Mouse (Mus musculus): ENCODE results near the gene Gpc1. TPM values are rescaled to one million over a fixed set of nuclear protein-coding genes. Genes with fewer than 3 reads are reported as not detected.

The Gpc1 gene
- total RNA-seq (2022): 100 to 1,000 TPM; 213 to 262 (median 240) TPM

DNA sequence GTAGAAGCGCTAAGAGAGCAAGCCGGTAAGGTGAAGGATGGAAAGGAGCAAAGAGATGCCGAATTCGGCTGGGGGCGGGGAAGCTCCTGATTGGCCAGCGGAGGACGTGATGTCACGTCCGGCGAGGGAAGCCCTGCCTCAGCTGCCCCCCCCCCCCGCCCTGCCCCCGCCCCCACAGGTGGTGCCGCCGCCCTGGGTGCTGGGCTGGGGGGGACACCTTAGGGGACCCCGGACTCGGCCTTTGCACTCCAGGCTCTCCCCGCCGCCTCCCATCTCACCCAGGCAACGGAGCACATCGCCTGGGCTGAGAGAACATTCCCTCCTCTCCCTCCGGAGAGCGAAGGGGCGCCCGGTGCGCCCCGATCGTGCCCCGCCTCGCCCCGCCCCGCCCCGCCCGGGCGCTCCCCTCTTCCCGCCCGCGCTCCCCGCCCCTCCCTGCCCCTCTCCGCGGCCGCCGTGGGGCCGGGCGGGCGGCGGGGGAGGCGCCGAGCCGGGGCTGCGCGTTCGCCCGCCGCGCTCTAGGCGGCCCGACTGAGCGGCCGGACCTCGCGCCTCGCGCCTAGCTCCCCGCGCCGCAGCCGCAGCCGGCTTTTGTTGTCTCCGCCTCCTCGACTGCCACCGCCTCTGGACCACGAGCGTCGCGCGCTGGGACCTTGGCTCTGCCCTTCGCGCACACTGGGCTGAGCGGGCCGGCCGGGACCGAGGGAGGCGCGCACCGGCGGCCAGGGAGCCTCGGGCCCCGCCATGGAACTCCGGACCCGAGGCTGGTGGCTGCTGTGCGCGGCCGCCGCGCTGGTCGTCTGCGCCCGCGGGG, at the start of gene Gpc1:
Gpc1 (plus strand) TSS at position 458 of the 814 bp plus-strand sequence.
- DNase-seq (ENCODE audit: low spot score in 2 of 2): peak; percentile 72 to 80

DNA sequence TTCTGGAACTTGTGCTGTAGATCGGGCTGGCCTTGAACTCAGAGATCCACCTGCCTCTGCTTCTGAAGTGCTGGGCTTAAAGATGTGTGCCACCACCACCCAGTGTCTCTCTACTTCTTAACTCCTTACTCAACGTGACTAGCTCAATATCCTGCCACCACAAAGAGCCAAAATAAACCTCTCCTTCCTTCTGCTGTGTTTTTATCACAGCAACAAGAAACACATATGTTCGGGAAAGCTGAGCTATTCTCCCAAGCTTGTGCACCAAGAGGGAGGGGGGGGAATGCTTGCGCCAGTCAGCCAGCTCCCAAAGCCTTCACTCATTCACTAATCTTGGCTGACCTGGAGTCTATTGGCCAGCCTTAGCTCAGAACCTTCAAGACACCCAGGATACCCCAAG, 49.6 kb upstream of the Gpc1 start:
- DNase-seq (ENCODE audit: low spot score in 2 of 2): no peak

DNA sequence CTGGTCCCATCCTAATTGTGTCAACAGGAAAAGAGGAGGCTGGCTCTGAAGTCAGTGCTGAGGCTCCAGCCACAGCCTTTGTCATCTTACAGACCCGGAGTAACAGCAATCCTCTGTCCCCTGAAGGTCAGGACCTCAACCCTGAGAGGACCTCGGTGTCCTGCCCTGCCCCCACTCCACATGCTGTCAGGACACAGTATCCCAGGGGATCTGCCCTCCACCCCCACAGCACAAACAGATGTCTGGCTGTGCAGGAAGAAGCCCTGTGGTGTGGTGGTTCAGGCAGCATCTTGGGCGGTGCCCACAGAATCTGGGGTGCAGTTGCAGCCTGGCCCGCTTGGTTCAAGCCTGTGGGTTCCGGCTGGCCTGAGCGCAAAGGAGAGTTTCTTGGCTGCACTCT, 48.9 kb upstream of the Gpc1 start:
- peak in 1 of 2 experiments; percentile 28 for DNase-seq (ENCODE audit: low spot score in 2 of 2)

DNA sequence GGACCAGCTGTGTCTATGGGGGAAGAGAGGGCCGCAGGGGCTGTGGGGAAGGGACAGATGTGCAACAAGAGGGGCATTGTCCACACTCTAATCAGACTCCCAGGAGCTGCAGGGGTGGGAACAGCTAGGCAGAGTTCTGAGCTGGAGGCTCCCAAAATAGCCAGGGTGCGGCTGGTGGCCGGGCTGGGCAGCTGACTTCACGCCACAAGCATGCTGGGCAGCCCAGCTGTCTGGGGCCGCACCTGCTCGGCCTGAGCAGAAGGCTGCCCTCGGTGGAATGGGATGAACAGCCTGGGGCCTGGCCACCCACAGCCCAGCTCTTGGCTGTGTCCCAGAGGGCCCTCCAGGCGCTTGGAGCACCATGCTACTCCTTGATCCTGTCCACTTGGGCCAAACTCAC, 44.2 kb upstream of the Gpc1 start:
- DNase-seq (ENCODE audit: low spot score in 2 of 2): peak; percentile 57 to 75

DNA sequence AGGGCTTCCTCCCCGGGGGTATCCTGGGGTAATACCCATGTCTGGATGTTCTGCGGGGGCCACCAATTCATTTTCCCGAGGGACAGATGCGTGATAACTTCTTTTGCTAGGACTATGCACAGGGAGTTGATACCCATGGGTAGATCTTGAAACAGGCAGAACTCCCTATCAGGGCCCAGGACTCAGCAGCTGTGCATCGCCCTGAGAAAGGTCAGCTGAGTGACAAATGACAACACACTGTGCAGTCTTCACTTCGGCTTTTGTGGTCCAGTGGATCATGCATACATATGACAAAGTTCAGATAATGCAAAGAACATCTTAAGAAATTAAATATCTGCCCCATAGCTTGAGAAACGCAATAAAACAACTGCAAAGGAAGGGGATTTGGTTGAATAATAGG, 43.4 kb upstream of the Gpc1 start:
- DNase-seq (ENCODE audit: low spot score in 2 of 2): no peak

DNA sequence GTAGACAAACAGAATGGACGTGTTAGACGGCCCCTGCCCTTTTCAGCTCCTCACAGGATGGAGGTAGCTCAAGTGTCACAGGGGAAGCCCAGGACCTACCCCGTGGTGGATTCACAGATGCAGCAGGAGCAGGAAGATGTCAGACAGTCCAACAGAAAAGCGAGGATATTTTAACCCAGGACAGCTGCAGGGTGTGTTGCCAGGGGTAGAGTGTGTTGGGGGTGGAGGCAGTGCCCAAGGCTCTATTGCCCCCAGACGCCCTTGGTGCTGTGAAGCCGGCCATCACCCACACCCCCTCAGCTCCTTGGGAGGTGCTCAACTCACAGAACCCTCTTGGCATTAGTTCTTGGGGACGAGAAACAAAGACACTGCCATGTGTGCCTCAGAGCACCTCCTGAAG, 40.8 kb upstream of the Gpc1 start:
- DNase-seq (ENCODE audit: low spot score in 2 of 2): no peak

DNA sequence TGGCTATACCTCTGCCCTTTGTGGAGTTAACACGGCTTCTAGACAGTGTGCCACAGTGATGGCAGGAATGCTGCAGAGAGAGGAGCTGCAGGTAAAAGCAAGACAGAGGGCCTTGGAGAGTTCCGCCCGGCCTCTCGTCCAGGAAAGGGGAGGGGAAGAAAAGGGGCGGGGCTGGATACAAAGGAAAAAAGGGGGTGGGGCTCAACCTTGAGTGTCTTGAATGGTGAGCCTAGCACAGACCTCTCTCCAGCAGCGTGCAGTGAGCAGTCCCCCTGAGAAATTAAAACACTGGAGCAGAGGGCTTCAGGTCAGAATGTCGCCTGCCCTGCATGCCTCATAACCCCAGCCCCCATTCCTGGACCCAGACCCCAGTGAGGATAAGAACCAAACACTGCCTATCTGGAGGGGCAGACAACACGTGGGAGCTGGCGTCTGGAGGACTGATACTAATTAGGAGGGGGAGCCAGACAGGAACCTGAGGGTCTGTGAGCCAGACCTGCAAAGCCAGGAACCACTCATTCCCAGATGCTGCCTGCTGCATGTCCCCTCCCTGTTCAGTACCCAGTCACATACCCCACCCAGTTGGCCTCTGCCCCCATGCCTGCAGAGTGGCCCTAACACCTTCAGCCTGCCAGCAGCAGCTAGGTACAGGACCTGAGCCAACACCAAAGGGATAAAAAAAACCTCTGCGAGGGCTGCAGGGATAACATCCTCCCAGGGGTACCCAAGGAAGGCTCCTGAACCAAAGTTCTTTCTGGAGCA, 40.2 kb upstream of the Gpc1 start:
- DNase-seq (ENCODE audit: low spot score in 2 of 2): no peak

DNA sequence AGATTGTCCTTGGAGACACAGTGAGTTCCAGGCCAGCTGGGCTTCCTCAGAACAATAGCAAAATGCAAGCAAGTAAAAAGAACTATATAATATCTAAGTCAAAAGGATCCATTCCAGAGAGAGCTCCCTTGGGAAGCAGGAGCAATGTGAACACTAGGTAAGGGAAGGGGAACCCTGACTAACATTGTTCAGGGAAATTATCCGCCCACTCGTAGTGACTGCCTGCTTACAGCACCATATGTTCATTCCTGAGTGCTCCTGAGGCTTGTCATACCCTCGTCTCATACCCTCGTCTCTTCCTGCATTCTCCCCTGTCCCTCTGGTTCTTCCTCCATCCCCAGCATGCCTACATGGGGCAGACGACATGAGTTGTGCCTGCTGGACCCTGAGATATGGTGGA, 37.7 kb upstream of the Gpc1 start:
- DNase-seq (ENCODE audit: low spot score in 2 of 2): no peak

DNA sequence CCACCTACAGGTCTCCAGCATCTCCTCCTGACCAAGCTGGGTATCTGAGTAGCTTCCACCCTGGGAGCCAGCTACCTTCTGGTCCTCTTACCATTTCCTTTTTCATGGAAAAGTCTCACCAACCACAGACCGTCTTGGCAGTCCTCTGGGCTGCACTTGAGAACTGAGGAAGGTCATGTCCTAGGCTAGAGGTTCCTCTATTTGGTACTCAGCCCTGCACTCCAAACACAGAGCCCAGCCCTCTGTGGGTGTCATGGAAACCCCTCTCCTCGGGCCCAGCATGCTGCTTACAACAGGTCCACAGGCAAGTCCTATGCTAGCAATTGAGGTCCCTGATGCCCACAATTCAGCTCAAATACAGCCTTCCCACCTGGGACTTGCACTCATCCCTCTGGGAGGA, 33.0 kb upstream of the Gpc1 start:
- DNase-seq (ENCODE audit: low spot score in 2 of 2): no peak

DNA sequence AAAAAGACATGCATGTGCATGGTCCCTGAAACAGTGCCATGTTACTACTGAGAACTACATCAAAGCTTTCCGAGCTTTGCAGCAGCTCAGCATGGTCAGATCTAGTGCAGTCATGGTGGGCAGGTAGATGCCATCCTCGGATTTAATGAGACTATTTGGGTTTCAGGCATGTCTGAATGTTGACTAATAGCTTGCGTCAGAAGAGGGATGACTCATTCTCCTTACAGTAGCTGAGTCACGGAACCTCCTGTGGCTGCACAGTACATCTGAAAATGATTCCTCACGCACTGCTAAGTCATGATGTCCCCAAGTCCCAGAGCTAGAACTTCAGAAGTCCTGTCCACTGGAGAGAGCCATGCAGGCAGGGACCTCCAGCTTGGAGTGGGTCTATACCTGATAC, 31.8 kb upstream of the Gpc1 start:
- no peak for DNase-seq (ENCODE audit: low spot score in 2 of 2)

DNA sequence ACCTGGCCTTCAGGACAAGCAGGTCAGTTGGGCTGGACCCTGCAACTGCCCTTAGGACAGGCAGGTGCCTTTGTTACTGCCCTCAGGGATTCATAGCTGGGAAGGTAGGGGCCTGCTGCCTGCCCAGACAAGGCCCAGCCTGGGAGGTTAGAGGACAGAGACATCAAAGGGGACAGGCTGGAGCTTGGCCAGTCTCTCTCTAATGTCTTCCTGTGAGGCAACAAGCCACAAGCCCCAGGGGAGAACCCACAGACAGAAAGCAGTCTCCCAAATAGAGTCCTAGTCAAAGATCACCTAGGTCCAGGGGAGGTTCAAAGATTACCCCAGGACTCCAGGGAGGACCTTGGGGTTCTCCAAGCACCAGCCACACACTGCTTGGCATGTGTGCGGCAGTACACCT, 29.1 kb upstream of the Gpc1 start:
- no peak for DNase-seq (ENCODE audit: low spot score in 2 of 2)

DNA sequence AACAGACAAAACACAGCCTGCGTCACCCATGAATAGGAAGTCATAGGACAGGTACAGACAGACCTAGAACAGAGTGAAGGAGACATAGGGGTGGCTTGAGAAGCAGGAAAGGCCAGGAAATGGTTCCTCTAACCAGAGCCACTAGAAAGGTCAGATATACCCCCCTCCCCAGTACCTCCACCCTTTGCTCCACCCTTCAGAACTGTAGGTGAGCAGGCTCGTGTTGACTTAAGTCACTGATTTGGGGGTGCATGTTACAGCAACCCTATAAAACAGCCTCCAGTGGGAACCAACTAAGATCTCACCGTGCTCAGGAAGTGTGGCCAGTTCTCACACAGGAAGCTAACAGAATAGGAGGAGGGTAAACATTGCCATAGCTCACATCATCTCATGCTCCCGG, 28.1 kb upstream of the Gpc1 start:
- DNase-seq (ENCODE audit: low spot score in 2 of 2): no peak

DNA sequence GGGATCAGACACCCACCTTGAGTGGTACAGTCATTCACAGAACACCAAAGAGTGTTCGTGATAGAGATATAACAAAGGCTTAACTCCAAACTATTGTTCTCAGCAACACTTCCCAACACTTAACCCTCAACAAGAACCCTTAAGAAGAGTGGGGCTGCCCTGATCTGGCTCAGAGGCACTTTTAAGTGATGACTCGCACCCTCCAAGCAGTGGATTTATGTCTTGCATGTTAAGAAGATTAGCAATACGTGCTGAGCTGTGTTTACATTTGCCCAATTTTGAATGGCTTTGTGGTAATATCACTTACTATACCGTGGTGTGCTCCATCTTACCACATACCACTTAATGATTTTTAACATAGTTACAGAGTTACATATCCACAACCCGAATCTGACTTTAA, 26.3 kb upstream of the Gpc1 start:
- DNase-seq (ENCODE audit: low spot score in 2 of 2): no peak

DNA sequence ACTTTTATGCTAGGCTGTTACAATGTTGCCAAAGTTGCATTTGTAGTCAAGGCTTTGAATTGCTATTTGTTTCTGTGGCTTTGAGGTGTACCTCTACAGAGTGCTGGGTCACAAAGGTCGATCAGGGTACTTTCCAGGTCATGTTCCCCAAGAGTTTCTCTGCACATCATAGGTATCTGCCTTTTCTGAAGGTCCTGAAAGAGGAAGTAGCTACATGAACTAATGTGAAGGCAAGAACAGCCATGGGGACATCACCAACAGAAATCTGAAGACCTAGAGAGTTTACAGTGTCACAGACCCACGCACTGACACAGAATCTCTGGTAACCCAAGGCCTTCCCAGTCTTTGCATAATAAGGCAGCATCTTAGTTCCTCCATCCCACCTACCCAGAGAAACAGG, 25.6 kb upstream of the Gpc1 start:
- DNase-seq (ENCODE audit: low spot score in 2 of 2): no peak

DNA sequence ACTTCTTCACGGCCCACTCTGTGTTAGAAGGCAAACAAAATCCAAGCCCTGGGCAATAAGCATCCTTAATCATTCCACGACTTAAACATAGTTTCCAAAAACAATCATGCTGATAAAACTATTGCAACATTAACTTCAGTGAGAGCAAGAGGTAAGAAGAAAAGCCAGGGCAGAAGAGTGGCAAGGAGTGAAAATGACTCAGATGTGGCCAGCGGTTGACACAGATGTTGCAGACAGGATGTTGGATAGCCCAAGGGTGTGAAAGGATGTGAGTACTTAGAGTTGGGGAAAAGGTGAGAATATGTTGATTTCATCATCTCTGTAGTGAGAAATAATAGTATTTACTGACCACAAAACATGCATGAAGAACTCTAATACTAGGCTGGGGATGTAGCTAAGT, 24.7 kb upstream of the Gpc1 start:
- no peak for DNase-seq (ENCODE audit: low spot score in 2 of 2)

DNA sequence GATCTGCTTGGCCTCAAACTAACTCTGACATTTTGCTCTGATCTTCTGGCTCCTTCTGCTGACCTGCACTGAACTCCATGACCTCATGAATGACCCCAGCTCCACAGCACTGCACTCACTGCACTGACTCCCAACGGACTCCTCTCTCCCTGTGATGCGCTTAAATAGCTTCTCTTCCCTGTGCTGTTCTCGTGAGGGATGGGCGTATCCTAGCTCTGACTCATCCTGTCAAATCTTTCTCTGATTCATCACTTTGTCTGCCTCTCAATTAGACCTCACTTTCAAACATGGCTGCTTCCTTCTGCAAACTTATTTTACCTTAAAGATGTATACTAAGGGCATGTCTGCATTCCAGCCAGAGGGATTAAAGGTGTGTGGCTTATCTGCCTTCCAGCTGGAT, 21.8 kb upstream of the Gpc1 start:
- no peak for DNase-seq (ENCODE audit: low spot score in 2 of 2)

DNA sequence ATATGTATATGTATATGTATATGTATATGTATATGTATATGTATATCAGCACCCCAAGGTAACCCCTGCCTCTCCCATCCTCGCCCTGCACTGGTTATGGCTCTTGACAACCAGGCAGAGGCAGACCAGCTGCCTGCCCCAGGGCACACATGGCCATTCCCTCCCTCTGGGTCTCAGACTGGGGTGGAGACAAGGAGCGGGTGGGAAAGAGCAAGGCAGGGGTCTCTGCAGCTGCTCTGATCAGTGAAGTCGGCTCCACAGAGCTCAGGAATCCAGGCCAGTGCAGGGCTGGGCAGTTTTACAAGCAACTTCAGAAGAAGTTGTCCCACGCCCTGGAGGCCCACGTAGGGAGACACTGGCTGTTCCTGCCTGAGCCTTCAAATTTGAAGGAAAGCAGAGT, 17.1 kb upstream of the Gpc1 start:
- no peak for DNase-seq (ENCODE audit: low spot score in 2 of 2)

DNA sequence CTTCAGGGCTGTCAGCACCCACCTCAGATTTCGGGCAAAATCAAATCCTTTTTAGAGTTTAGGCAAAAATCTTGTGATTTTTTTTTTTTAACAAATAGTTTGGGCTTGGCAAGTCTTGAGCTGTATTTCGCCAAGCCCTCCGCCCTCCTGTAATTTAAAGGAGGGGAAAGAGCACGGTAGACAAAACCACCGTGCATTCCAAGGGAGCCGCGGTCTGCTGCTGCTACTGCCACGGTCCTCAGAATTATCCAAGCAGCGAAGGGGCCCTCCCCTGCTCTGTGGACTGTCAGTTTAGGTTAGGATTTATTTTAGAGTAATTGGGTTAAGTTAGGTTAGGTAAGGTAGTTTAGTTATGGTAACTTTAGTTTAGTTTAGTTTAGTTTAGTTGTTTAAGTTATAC, 16.3 kb upstream of the Gpc1 start:
- no peak for DNase-seq (ENCODE audit: low spot score in 2 of 2)

DNA sequence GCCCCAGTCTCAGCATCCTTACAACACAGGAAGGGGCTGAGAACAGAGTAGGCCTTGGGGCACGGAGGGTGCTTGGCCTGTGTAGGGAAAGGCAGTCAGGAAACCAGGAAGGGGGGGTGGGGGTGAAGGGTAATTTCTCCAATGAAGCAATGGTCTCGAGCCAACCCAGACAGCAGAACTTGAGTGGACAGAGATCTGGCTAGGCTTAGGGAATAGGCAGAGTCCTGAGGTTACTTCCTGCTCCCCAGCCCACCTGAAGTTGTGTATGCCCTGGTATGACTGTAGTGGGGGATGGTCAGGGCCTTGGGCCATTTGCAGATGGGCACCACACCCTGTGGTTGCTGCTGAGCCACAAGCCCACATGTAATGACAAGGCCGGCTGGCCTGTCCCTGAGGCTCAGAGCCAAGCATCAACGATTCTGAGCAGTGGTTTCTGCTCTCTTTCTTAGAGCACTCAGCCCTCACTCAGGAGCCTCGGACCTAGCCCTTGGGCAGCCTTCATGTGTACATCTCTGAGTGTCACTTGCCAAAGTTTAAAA, 15.6 kb upstream of the Gpc1 start:
- DNase-seq (ENCODE audit: low spot score in 2 of 2): no peak

DNA sequence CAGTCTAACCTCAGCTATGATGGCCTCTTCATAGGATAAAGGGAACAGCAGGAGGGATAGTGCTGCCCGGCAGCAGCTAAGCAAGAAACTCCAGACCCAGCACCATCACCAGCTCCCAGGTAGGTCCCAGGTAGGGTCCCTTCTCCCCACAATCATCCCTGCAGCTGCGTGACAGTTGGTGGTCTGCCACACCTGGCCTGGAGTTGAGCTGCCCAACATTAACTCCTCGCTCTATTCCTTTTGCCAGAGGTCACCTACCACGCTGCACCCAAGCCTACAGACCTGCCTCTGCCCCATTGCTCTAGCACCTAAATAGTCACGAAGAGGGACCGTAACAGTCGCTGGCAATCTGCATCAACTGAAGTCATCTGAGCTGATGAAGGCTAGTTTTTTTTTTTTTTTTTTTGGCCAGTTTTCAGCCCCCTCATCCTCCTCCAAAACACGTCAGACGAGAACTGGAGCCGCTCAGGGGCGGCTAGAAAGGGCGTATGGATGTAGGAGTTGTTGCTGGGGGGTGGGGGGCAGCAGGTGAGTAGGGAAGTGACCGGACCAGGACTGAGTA, 738 bp upstream of the Gpc1 start:
- DNase-seq (ENCODE audit: low spot score in 2 of 2): no peak

DNA sequence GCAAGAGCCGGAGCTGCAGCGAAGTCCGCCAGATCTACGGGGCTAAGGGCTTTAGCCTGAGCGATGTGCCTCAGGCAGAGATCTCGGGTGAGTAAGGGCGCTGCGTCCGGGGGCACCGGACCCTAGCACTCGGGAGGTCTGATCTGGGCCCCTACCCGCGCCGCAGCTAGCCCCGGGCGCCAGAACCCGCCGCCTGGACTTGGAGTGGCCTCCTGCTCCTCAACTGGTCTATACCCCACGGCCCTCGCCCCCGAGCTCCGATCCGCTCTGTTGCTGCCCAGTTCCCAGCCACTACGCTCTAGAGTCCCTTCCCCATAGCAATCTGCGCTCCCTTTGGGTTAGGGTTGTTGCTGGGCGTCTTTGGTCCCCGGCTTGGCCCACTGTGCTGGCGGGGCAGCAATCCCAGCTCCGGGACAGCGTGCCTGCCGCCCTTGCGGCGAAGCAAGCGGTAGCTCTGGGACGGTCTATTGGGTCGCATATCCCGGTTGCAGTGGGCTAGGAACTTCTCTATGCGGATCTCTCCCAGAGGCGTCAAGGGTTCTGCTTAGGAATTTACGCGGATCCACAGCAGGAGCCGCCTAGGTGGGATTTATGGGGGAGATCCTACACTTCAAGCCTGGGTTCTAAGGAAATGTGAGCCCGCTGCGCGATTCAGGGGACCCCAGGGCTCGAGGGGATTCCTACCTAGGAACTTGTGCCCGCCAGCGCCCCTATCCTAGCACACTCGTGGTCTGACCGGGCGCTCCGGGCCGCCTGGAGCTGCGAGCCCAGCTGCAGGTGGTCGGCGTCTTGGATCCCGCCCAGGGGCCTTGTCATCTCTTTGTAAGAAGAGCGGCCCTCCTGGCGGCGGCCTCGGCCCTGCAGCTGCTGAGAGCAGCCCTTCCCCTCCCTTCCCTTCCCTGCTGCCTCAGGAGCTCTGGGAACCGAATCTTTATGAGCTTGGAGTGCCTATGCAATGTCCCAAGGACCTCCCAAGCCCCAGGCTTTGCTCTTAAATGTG, 866 bp downstream of the Gpc1 start:
- peak; percentile 70 to 78 for DNase-seq (ENCODE audit: low spot score in 2 of 2)
